Mouse (Mus musculus) heart, adult 10 weeks (tissue): ENCODE data around the gene Zfp937. TPM values are rescaled to one million over a fixed set of nuclear protein-coding genes. Genes with fewer than 3 reads are reported as not detected.

Source experiments
- polyA plus RNA-seq: library from polyadenylated mRNA; stranded (reverse); fragments of 350-450 nt; fragmentation: Illumina TruSeq; extraction: RNeasy Lipid Tissue Mini Kit (QIAGEN cat#74804); gene quantifications from one replicate; pipeline ENCODE4 v1.2.3, GENCODE M21; 2014; ENCODE audit warnings: low read depth, low replicate concordance

The Zfp937 gene
- polyA plus RNA-seq, result 1.0 TPM

DNA sequence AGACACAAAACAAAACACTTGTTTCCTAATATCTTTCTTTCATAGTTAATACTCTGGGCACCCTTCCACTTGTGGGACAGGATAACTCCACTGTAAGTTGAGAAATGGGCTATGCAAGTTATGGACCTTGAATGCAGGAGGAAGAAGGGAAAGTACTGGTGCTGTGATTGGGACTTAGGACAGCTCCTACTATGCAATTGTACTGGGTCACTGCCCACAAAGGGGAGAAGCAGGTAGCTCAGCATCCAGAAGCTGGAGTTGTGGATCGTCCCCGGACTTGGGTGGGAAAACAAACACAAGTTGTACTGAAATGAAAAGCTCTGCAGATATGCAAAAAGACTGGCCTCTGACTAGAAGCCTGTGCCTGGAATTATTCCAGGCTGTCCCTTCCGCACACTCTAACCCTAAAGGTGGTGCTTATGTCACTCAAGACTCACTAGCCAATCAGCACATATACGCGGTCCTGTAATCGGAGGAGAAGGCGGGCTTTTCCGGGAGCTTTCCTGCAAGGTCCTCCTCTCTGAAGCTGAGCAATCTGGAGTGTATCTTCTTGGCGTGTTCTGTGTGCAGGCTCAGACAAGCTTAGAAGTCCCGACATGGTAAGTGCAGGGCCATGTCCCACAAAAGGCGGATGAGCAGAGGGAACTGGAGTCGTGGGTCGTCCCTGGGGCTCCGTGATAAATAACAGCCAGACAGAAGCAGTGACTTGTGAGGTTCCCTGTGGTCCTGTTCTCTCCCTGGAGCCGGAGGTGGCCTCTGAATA is at the start of gene Zfp937:
Gene Zfp937, plus strand, starts transcription at position 474 of the 763 bp plus-strand sequence.

GRCm38 (mm10) chr2:150179579-150179978 is 38.3 kb upstream of the Zfp937 start, which contains the start of gene Gm10770:
Gene Gm10770 (minus strand): TSS chr2:150179679.

DNA sequence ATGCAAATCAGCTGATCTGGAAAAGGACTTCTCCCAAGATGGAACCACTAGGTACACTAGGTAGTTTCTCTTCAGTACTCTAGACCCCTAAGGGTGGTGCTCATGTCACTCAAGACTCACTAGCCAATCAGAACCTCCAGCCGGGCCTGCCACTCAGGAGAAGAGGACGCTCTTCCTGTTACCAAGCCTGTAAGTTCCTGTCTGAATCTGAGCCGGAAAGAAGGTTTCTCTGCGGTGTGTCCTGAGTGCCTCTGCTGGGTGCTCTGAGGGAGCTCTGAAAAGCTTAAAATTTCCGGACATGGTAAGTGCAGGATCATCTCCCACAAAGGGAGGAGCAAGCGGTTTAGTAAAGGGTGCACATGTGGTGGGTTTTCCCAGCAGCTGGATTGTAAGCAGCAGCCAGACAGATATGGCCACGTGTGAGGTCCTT is 36.3 kb upstream of the Zfp937 start, which contains the start of gene Gm14139:
Gene Gm14139, plus strand, starts transcription at position 186 of the 430 bp plus-strand sequence.

DNA sequence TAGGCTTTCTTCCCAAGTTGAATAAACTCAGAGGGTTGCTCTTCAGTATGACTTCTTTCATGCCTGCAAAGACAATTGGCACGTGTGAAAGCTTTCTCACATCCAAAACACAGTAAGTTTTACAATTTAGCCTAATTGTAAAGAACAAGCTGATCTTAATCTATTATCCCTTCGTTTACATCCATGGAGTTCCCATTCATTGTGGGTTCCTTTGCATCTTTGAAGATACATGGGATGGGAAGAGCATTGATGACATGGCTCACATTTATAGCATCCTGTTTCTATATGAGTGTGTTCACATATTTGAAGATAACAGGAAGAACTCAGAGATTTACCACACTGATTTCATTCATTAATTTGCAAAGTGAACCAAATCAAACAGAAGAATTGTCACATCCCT is 37.6 kb downstream of the Zfp937 start, which contains the start of gene Gm21994:
Gene Gm21994, minus strand, starts transcription at position 101 of the 400 bp plus-strand sequence.

GRCm38 (mm10) chr2:150257291-150257690 is 39.4 kb downstream of the Zfp937 start, which contains the start of gene Gm14124:
Gene Gm14124 (plus strand): TSS chr2:150257517.

Other genes starting within 250 kb of the Zfp937 start
- 6.3 TPM for gene Zfp120, start 81.4 kb upstream of the Zfp937 start, polyA plus RNA-seq
- gene Gm10770, start 38.4 kb upstream of the Zfp937 start, polyA plus RNA-seq, result not detected
- not detected for gene Gm14139, start 36.3 kb upstream of the Zfp937 start, polyA plus RNA-seq
- 1.5 TPM for gene Gm21994, start 37.5 kb downstream of the Zfp937 start, polyA plus RNA-seq
- not detected for gene Gm14124, start 39.4 kb downstream of the Zfp937 start, polyA plus RNA-seq
- gene Gm10130, start 105.6 kb downstream of the Zfp937 start, polyA plus RNA-seq, result not detected
- gene 3300002I08Rik, start 144.7 kb downstream of the Zfp937 start, polyA plus RNA-seq, result 2.5 TPM
- gene Zfp442, start 233.4 kb downstream of the Zfp937 start, polyA plus RNA-seq, result 3.7 TPM